Mouse (Mus musculus) ES-E14 (cell line): ENCODE results near the gene Traf4. TPM values are rescaled to one million over a fixed set of nuclear protein-coding genes. Genes with fewer than 3 reads are reported as not detected.

Experiments
- DNase-seq: peaks from one replicate; pipeline ENCODE4 v3.0.0-alpha.2; 2013; ENCODE audit warnings: low read depth, low spot score
- H3K27ac ChIP-seq: 2 replicates; pipeline ENCODE4 v1.5.1; 2012; ENCODE audit warnings: low read depth, mild to moderate bottlenecking, low read length, moderate library complexity, mixed read lengths; ENCODE audit not compliant: poor library complexity, insufficient read depth, severe bottlenecking
- H3K36me3 ChIP-seq: 2 replicates; pipeline ENCODE4 v1.6.1; 2012; ENCODE audit warnings: mild to moderate bottlenecking, low read length, moderate library complexity, mixed read lengths; ENCODE audit not compliant: control insufficient read depth, poor library complexity, insufficient read depth, severe bottlenecking
- H3K4me1 ChIP-seq, 2 experiments: fragments of 150-350 bp in 1 of 2; sonication (generic) in 1 of 2; 2 replicates each; pipeline ENCODE4 v1.6.1; 2012; ENCODE audit warnings: low read length in 2 of 2, mild to moderate bottlenecking in 1 of 2, mixed read lengths in 1 of 2; ENCODE audit not compliant: control insufficient read depth in 2 of 2, insufficient read depth in 2 of 2, poor library complexity in 1 of 2
- H3K4me3 ChIP-seq, 2 experiments: fragments of 150-350 bp in 1 of 2; sonication (generic) in 1 of 2; 2 replicates each; pipeline ENCODE4 v1.5.1; 2012; ENCODE audit warnings: low read length in 2 of 2, low read depth in 1 of 2, mild to moderate bottlenecking in 1 of 2, mixed read lengths in 1 of 2; ENCODE audit not compliant: insufficient read depth in 1 of 2, poor library complexity in 1 of 2, severe bottlenecking in 1 of 2
- H3K9ac ChIP-seq: 2 replicates; pipeline ENCODE4 v1.6.1; 2012; ENCODE audit warnings: low read depth, mild to moderate bottlenecking, low read length, mixed read lengths; ENCODE audit not compliant: poor library complexity, insufficient read depth, severe bottlenecking
- H3K9me3 ChIP-seq: fragments of 150-350 bp; sonication (generic); 2 replicates; pipeline ENCODE4 v1.6.1; 2012; ENCODE audit warnings: low read depth, mild to moderate bottlenecking, low read length; ENCODE audit not compliant: control insufficient read depth, insufficient read depth
- CHD2 ChIP-seq: IDR thresholded peaks from 2 replicates; pipeline ENCODE4 v1.6.1; 2014; ENCODE audit warnings: mild to moderate bottlenecking, low read depth, low read length, inconsistent platforms
- HCFC1 ChIP-seq: IDR thresholded peaks from 2 replicates; pipeline ENCODE4 v1.6.1; 2012; ENCODE audit warnings: low read length, inconsistent platforms, borderline replicate concordance; ENCODE audit not compliant: insufficient read depth
- MAFK ChIP-seq: IDR thresholded peaks from 2 replicates; pipeline ENCODE4 v1.6.1; 2014; ENCODE audit warnings: mild to moderate bottlenecking, low read depth, low read length, inconsistent platforms; ENCODE audit not compliant: insufficient read depth
- ZC3H11A ChIP-seq: IDR thresholded peaks from 2 replicates; pipeline ENCODE4 v1.6.1; 2012; ENCODE audit warnings: low read depth, mild to moderate bottlenecking, inconsistent platforms, low read length, borderline replicate concordance
- ZNF384 ChIP-seq: IDR thresholded peaks from 2 replicates; pipeline ENCODE4 v1.6.1; 2012; ENCODE audit warnings: low read depth, low read length, inconsistent platforms
- in situ Hi-C, 2 experiments: fragments of 600-800 bp; cut with MboI; formaldehyde crosslinking; loops; one replicate each; pipeline ENCODE4 v1.15.1; 2025; ENCODE audit warnings: low sequenced_read_pairs in 2 of 2, inconsistent platforms in 1 of 2; ENCODE audit not compliant: unreplicated experiment in 2 of 2
- total RNA-seq: library from RNA; depleted of rRNA; stranded (reverse); fragments of 300-350 nt; gene quantifications from 2 replicates; pipeline ENCODE4 v1.2.3, GENCODE M21; 2012

Gene Traf4
- total RNA-seq, 1 experiment: 78.2 TPM

DNA sequence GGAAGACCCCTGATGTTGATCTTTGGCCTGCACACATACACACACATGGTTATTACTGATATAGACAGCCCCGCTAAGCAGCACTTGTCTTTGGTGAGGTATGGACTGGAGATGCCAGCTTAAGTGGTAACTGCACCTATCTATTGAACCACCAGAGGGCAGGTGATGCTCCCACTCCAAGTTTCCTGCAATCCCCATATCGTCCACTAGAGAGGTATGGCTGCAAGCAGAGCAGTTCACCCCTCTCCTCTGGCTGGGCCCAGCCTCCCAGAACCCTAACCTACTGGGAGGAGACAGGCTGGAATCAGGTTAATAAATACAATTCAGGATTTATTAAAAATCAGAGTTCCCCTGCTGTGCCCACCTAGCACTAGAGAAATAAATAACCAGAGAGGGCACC is 6.3 kb downstream of the Traf4 start:
- H3K4me3 ChIP-seq: no peak overlapping the region

GRCm38 (mm10) chr11:78156156-78156699 is 9.2 kb downstream of the Traf4 start:
- H3K9me3 ChIP-seq: no peaks in the 10 kb centered on the region
- no peak overlapping the region for H3K27ac ChIP-seq
- H3K36me3 ChIP-seq: peaks cover 51% of the 10 kb centered on the region
- H3K4me1 ChIP-seq: peaks cover 0 to 24% of the 10 kb centered on the region in 2 experiments; a peak in 2 of 4 replicates
- H3K9ac ChIP-seq: no peak overlapping the region
- no peak for DNase-seq
- TF ChIP-seq MAFK (no peak), CHD2 (no peak), ZNF384 (no peak), HCFC1 (no peak), ZC3H11A (no peak)
- in situ Hi-C loops: no loop called here
- H3K4me3 ChIP-seq: no peak overlapping the region

More for the DNA sequence above, 6.3 kb downstream of the Traf4 start:
- Histone ChIP-seq H3K4me1 (peaks cover 0 to 36% of the 10 kb centered on the region in 2 experiments; a peak in 1 of 4 replicates), H3K36me3 (peaks cover 64% of the 10 kb centered on the region), H3K9me3 (no peaks in the 10 kb centered on the region), H3K27ac (no peak overlapping the region), H3K9ac (no peak overlapping the region)
- DNase-seq: no peak
- TF ChIP-seq ZC3H11A (peak; percentile 71; the same call in 1 of the 2 replicates), HCFC1 (no peak), ZNF384 (peak; percentile 60; the same call in 1 of the 2 replicates)
- in situ Hi-C loops: no loop called here

GRCm38 (mm10) chr11:78155674-78156073 is 9.7 kb downstream of the Traf4 start:
- Histone ChIP-seq H3K9ac (no peak overlapping the region), H3K9me3 (no peaks in the 10 kb centered on the region), H3K4me1 (peaks cover 0 to 21% of the 10 kb centered on the region in 2 experiments; a peak in 2 of 4 replicates), H3K27ac (no peak overlapping the region), H3K36me3 (peaks cover 46% of the 10 kb centered on the region), H3K4me3 (no peak overlapping the region)
- in situ Hi-C loops: no loop called here
- no peak for DNase-seq
- no peak for TF ChIP-seq CHD2
- no peak for TF ChIP-seq ZC3H11A
- TF ChIP-seq ZNF384: no peak
- TF ChIP-seq HCFC1: no peak
- no peak for TF ChIP-seq MAFK

DNA sequence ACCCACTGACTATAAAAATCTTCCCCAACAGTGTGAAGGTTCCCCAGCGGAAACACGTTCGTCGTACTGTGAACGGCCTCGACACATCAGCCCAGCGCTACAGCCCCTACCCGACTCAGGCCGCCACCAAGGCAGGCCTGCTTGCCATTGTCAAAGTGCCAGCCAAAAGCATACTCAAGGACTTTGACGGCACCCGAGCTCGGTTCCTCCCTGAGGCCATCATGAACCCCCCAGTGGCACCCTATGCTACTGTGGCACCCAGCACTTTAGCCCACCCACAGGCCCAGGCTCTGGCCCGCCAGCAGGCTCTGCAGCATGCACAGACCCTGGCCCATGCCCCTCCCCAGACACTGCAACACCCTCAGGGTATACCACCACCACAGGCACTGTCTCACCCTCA is 11.6 kb downstream of the Traf4 start:
- no peaks in the 10 kb centered on the region for H3K9me3 ChIP-seq
- H3K4me3 ChIP-seq: no peak overlapping the region
- peaks cover 0 to 12% of the 10 kb centered on the region in 2 experiments; a peak in 2 of 4 replicates for H3K4me1 ChIP-seq
- TF ChIP-seq ZNF384 (no peak), MAFK (no peak), HCFC1 (no peak), ZC3H11A (no peak), CHD2 (no peak)
- DNase-seq: no peak
- H3K36me3 ChIP-seq: peaks cover 34% of the 10 kb centered on the region
- in situ Hi-C loops: no loop called here
- no peak overlapping the region for H3K27ac ChIP-seq
- no peak overlapping the region for H3K9ac ChIP-seq
